Mouse (Mus musculus) G1E (cell line): ENCODE measurements at regions not wholly inside any gene's neighbourhood (a gene's known extent, or its start where the extent isn't known, plus 50 kb on each side); places are given as distances from the start of the nearest gene placed in this dataset.

Experiments
- ATAC-seq: 2 replicates; pipeline ENCODE4 v1.8.0; 2016; ENCODE audit warnings: mild to moderate bottlenecking; ENCODE audit not compliant: insufficient number of reproducible peaks, poor library complexity, low FRiP score, severe bottlenecking; ENCODE audit errors: extremely low read depth
- DNase-seq: peaks from one replicate; pipeline ENCODE4 v3.0.0; 2012; ENCODE audit warnings: low spot score
- H3K27me3 ChIP-seq: 2 replicates; pipeline ENCODE4 v1.6.1; 2012; ENCODE audit warnings: mild to moderate bottlenecking, low read length, inconsistent platforms; ENCODE audit not compliant: insufficient read depth
- H3K36me3 ChIP-seq: replicated peaks from 2 replicates; pipeline ENCODE3; 2012; ENCODE audit warnings: mild to moderate bottlenecking, inconsistent platforms
- H3K4me1 ChIP-seq: 2 replicates; pipeline ENCODE4 v1.6.1; 2012; ENCODE audit warnings: low read depth, low read length, inconsistent platforms, mixed read lengths; ENCODE audit not compliant: insufficient read depth
- H3K4me3 ChIP-seq: 2 replicates; pipeline ENCODE4 v1.5.1; 2012; ENCODE audit warnings: low read depth, mild to moderate bottlenecking, inconsistent platforms, low read length, moderate library complexity, mixed read lengths
- H3K9me3 ChIP-seq: replicated peaks from 2 replicates; pipeline ENCODE4 v1.6.1; 2012; ENCODE audit warnings: inconsistent platforms
- CTCF ChIP-seq: IDR thresholded peaks from 2 replicates; pipeline ENCODE4 v1.5.1; 2012; ENCODE audit warnings: low read depth, low read length, inconsistent platforms, mixed read lengths
- GATA1 ChIP-seq: IDR thresholded peaks from 2 replicates; pipeline ENCODE4 v1.6.1; 2012; ENCODE audit warnings: borderline replicate concordance, low read length, inconsistent platforms, mixed read lengths
- GATA2 ChIP-seq: IDR thresholded peaks from 2 replicates; pipeline ENCODE4 v1.6.1; 2012; ENCODE audit warnings: low read depth, low read length, inconsistent platforms, borderline replicate concordance
- POLR2AphosphoS5 ChIP-seq: IDR thresholded peaks from 2 replicates; pipeline ENCODE4 v1.6.1; 2012; ENCODE audit warnings: low read depth, low read length, inconsistent platforms; ENCODE audit not compliant: insufficient replicate concordance
- TAL1 ChIP-seq: conservative IDR thresholded peaks from 2 replicates; pipeline ENCODE4 v1.6.1; 2012; ENCODE audit warnings: low read depth, low read length, inconsistent platforms, mixed read lengths

GRCm38 (mm10) chr15:61890330-61890729 lies 967.5 kb upstream of the A1bg start:
- no peak for ATAC-seq
- Histone ChIP-seq H3K4me3 (no peak overlapping the region), H3K36me3 (no peaks in the 10 kb centered on the region), H3K9me3 (no peaks in the 10 kb centered on the region), H3K4me1 (no peaks in the 10 kb centered on the region), H3K27me3 (no peaks in the 10 kb centered on the region)
- TF ChIP-seq CTCF (no peak), TAL1 (no peak), GATA1 (no peak), GATA2 (no peak), POLR2AphosphoS5 (no peak)
- DNase-seq = no peak

- no peak for DNase-seq
- ATAC-seq = no peak
Measured at GRCm38 (mm10) chr15:61888569-61889326, 965.9 kb upstream of the A1bg start.

DNA sequence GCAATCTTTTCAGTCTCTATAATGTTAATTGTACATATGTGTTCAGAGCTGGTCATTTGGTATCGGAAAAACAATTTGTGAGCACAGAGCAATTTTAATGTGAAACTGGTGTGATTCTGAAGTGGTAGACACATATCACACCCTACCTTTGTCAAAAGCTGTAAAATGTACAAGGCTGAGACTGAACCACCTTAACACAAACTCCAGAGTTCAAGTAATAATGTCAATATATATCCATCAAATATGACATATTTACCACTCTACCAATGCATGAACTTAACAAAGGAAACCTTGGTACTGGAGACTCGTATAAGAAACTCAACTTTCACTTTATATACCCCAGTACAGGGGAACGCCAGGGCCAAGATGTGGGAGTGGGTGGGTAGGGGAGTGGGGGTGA lies 956.6 kb upstream of the A1bg start:
- Histone ChIP-seq H3K27me3 (no peaks in the 10 kb centered on the region), H3K4me1 (no peaks in the 10 kb centered on the region), H3K4me3 (no peak overlapping the region), H3K36me3 (no peaks in the 10 kb centered on the region), H3K9me3 (no peaks in the 10 kb centered on the region)
- DNase-seq = no peak
- no peak for ATAC-seq
- TF ChIP-seq CTCF = no peak
- TF ChIP-seq TAL1 = no peak
- no peak for TF ChIP-seq POLR2AphosphoS5
- TF ChIP-seq GATA1 = no peak
- no peak for TF ChIP-seq GATA2

More at GRCm38 (mm10) chr15:61888569-61889326, 965.9 kb upstream of the A1bg start:
- H3K36me3 ChIP-seq = no peaks in the 10 kb centered on the region
- no peak overlapping the region for H3K4me3 ChIP-seq
- H3K9me3 ChIP-seq = no peaks in the 10 kb centered on the region
- H3K4me1 ChIP-seq = no peaks in the 10 kb centered on the region
- no peaks in the 10 kb centered on the region for H3K27me3 ChIP-seq
- no peak for TF ChIP-seq GATA1

- Histone ChIP-seq H3K27me3 (no peaks in the 10 kb centered on the region), H3K36me3 (no peaks in the 10 kb centered on the region), H3K4me1 (no peaks in the 10 kb centered on the region), H3K4me3 (no peak overlapping the region), H3K9me3 (no peaks in the 10 kb centered on the region)
- no peak for ATAC-seq
- no peak for DNase-seq
- no peak for TF ChIP-seq CTCF
- no peak for TF ChIP-seq GATA1
- no peak for TF ChIP-seq TAL1
- no peak for TF ChIP-seq GATA2
Measured at GRCm38 (mm10) chr15:61873047-61873446, 950.2 kb upstream of the A1bg start.

- no peaks in the 10 kb centered on the region for H3K36me3 ChIP-seq
- DNase-seq (no peak), ATAC-seq (no peak)
- no peaks in the 10 kb centered on the region for H3K9me3 ChIP-seq
- TF ChIP-seq POLR2AphosphoS5 = no peak
- no peak for TF ChIP-seq GATA2
- TF ChIP-seq GATA1 = no peak
- no peak for TF ChIP-seq CTCF
- TF ChIP-seq TAL1 = no peak
- H3K27me3 ChIP-seq = no peaks in the 10 kb centered on the region
- H3K4me3 ChIP-seq = no peak overlapping the region
- no peaks in the 10 kb centered on the region for H3K4me1 ChIP-seq
Measured at GRCm38 (mm10) chr15:61860759-61861158, 937.9 kb upstream of the A1bg start.

- H3K9me3 ChIP-seq = no peaks in the 10 kb centered on the region
- no peak for TF ChIP-seq TAL1
- no peak for TF ChIP-seq GATA2
- no peak for TF ChIP-seq GATA1
- TF ChIP-seq CTCF = no peak
- TF ChIP-seq POLR2AphosphoS5 = no peak
- ATAC-seq (no peak), DNase-seq (no peak)
- no peak overlapping the region for H3K4me3 ChIP-seq
- H3K36me3 ChIP-seq = no peaks in the 10 kb centered on the region
- no peaks in the 10 kb centered on the region for H3K4me1 ChIP-seq
- no peaks in the 10 kb centered on the region for H3K27me3 ChIP-seq
Measured at GRCm38 (mm10) chr15:61855880-61856279, 933.1 kb upstream of the A1bg start.

DNA sequence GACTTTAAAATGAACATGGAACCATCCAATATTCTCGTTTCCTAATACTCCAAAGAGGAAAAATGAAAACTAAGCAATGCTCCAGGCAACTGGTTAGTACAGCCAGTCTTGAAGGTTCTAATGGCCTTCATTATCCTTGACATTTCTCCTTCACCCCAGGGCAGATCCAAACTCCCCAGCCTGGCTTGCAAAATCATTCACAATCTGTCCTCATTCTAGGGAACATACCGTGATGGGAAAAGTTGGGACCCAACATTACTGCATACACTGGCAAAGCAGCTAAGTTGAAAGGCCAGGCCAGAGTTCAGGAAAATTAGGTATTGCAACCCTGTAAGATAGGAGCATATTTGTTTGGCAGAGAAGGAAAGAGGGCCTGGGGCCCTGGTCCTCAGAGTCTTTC lies 889.9 kb upstream of the A1bg start:
- no peak for ATAC-seq
- Histone ChIP-seq H3K9me3 (no peaks in the 10 kb centered on the region), H3K27me3 (no peaks in the 10 kb centered on the region), H3K36me3 (no peaks in the 10 kb centered on the region), H3K4me1 (no peaks in the 10 kb centered on the region), H3K4me3 (no peak overlapping the region)
- DNase-seq = no peak
- TF ChIP-seq GATA1 (no peak), TAL1 (no peak), GATA2 (no peak), POLR2AphosphoS5 (no peak), CTCF (no peak)
